Mouse (Mus musculus) liver, embryonic 14.5 days (tissue): ENCODE measurements around the gene Pvr. TPM values are rescaled to one million over a fixed set of nuclear protein-coding genes. Genes with fewer than 3 reads are reported as not detected.

Experiments
- ATAC-seq: fragments of 200-750 bp; cut with Nextera tagmentation; 2 replicates; pipeline ENCODE4 v1.8.0; 2017; ENCODE audit warnings: moderate number of reproducible peaks, mild to moderate bottlenecking, moderate library complexity; ENCODE audit not compliant: insufficient read depth
- DNase-seq, 3 experiments: peaks; one replicate each; pipeline ENCODE4 v3.0.0-alpha.2; 2012 to 2013; ENCODE audit warnings: low read depth in 3 of 3, low spot score in 3 of 3
- H3K27ac ChIP-seq: fragments of 300-500 bp; sonication (generic); 2 replicates; pipeline ENCODE4 v1.5.1; 2014; ENCODE audit warnings: moderate library complexity, mild to moderate bottlenecking, control low read depth, inconsistent platforms
- H3K27me3 ChIP-seq: fragments of 300-500 bp; sonication (generic); 2 replicates; pipeline ENCODE4 v1.6.1; 2014; ENCODE audit warnings: mild to moderate bottlenecking, low read length, moderate library complexity; ENCODE audit not compliant: control insufficient read depth, insufficient read depth
- H3K36me3 ChIP-seq: fragments of 300-500 bp; sonication (generic); replicated peaks from 2 replicates; pipeline ENCODE4 v1.6.1; 2014; ENCODE audit warnings: low read depth; ENCODE audit not compliant: control insufficient read depth, insufficient read depth
- H3K4me1 ChIP-seq, 2 experiments: fragments of 200-500 bp in 1 of 2; fragments of 300-500 bp in 1 of 2; sonication (generic) in 1 of 2; replicated peaks; 2 replicates each; pipeline ENCODE4 v1.6.1; 2012 to 2014; ENCODE audit warnings: antibody characterized with exemption in 1 of 2, inconsistent platforms in 1 of 2, low read length in 1 of 2; ENCODE audit not compliant: control insufficient read depth in 2 of 2, insufficient read depth in 2 of 2
- H3K4me2 ChIP-seq: fragments of 300-500 bp; sonication (generic); 2 replicates; pipeline ENCODE4 v1.6.1; 2014; ENCODE audit warnings: low read depth, mild to moderate bottlenecking, control low read depth, moderate library complexity
- H3K4me3 ChIP-seq, 2 experiments: fragments of 200-500 bp in 1 of 2; fragments of 300-500 bp in 1 of 2; sonication (generic) in 1 of 2; 2 replicates each; pipeline ENCODE4 v1.5.1; 2012 to 2014; ENCODE audit warnings: low read depth in 2 of 2, low read length in 2 of 2, mild to moderate bottlenecking in 2 of 2, control low read depth in 1 of 2, inconsistent platforms in 1 of 2, moderate library complexity in 1 of 2; ENCODE audit not compliant: insufficient read depth in 1 of 2
- H3K9ac ChIP-seq: fragments of 300-500 bp; sonication (generic); replicated peaks from 2 replicates; pipeline ENCODE4 v1.6.1; 2014; ENCODE audit warnings: mild to moderate bottlenecking, control low read depth, moderate library complexity
- H3K9me3 ChIP-seq: fragments of 300-500 bp; sonication (generic); 2 replicates; pipeline ENCODE4 v1.6.1; 2016; ENCODE audit warnings: low read length, mixed read lengths; ENCODE audit not compliant: control insufficient read depth
- CTCF ChIP-seq: IDR thresholded peaks from 2 replicates; pipeline ENCODE4 v1.5.1; 2016; ENCODE audit warnings: antibody characterized with exemption, low read depth, control low read depth
- EP300 ChIP-seq: IDR thresholded peaks from 2 replicates; pipeline ENCODE4 v1.6.1; 2016; ENCODE audit warnings: antibody characterized with exemption, low read depth
- WGBS: fragments of 180-500 bp; shearing (Covaris S2); extraction: QIAGEN DNeasy Blood & Tissue Kit; methylation state at CpG from one replicate; pipeline ENCODE4 v1.1.7; 2014; ENCODE audit not compliant: insufficient replicate concordance; 5-methylcytosine and 5-hydroxymethylcytosine counted together
- polyA plus RNA-seq, 2 experiments: library from polyadenylated mRNA; depleted of rRNA in 1 of 2; stranded (reverse) in 1 of 2; unstranded in 1 of 2; fragments of >200 nt; fragmentation: Nextera tagmentation in 1 of 2; extraction: Ambion mirVana in 1 of 2; gene quantifications; 2 replicates each; pipeline versions ENCODE4 v1.2.1 to v1.2.3; 2012 to 2014

The Pvr gene
- polyA plus RNA-seq, 2 experiments = 1.8 to 2.6 TPM

DNA sequence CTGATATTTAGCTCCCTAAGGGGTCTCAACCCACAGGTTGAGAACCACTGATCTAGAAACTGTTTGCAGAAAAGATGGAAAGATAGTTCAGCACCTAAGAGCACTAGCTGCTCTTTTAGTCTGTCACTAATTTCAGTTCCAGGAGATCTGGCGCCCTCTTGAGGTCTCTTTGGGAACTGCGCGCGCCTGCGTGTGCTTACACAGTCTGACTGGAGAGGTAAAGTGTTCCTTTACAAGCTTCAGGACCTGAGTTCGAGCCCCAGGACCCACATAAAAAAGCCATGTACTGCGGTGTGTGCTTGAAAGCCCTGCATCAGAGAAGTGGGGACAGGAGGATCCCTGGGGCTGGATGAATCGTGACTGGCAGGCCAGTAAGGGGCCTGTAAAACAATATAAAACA, 31.1 kb downstream of the Pvr start:
- no peaks in the 10 kb centered on the region for H3K4me1 ChIP-seq
- no peak for DNase-seq
- H3K27me3 ChIP-seq = no peaks in the 10 kb centered on the region
- no peak overlapping the region for H3K4me2 ChIP-seq
- TF ChIP-seq CTCF (peak; percentile 87), EP300 (no peak)
- H3K27ac ChIP-seq = no peak overlapping the region
- H3K36me3 ChIP-seq = no peaks in the 10 kb centered on the region
- H3K4me3 ChIP-seq = no peak overlapping the region
- no peaks in the 10 kb centered on the region for H3K9me3 ChIP-seq
- WGBS = 22% methylated on average over 8 of the region's 8 CpGs
- no peak for ATAC-seq
- H3K9ac ChIP-seq = no peak overlapping the region

DNA sequence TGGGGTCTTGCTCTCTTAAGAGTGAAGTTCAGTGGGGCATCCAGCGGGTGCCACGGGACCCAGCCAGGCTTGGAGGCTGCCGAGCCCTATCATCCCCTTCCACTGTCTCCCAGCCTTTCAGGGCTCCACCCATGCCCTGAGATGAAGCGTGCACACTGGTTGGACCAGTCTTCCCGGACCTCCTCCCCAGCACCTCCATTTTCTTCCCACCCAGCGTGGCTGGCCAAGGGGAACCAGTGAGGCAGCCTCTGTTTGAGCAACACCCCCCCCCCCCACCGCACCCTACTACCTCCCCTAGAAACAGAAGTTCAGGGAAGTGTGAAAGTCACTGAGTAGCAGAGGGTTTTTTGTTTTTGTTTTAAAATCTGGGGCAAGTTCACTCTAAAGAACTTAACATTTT, 33.1 kb downstream of the Pvr start, which contains the start of gene Ceacam19:
Gene Ceacam19, minus strand, starts transcription at position 117 of the 400 bp plus-strand sequence.
- Histone ChIP-seq H3K27me3 (no peaks in the 10 kb centered on the region), H3K4me3 (no peak within 1 kb of the TSS), H3K36me3 (no peaks in the 10 kb centered on the region), H3K27ac (no peak within 1 kb of the TSS), H3K4me2 (no peak within 1 kb of the TSS), H3K9ac (no peak within 1 kb of the TSS), H3K4me1 (no peaks in the 10 kb centered on the region), H3K9me3 (no peaks in the 10 kb centered on the region)
- 43% methylated on average over 7 of the region's 7 CpGs for WGBS
- TF ChIP-seq EP300 = no peak
- no peak for DNase-seq
- ATAC-seq = no peak

DNA sequence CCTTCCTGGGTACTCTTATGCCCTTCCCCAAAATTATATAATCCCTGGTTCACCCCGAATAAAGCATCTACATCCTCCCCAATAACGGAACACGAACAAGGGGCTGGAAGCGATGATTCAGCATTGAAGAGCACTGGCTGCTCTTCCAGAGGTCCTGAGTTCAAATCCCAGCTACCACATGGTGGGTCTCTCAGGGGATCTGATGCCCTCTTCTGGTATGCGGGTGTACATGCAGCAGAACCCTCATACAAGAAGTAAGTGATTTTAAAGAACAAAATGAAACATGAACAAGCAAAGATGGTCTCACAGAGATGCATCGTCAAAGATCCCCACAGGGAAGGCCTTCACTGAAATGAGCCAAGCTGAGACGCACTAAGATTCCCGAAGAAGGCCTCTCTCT, 40.2 kb downstream of the Pvr start:
- TF ChIP-seq EP300 (no peak), CTCF (peak; percentile 26)
- Histone ChIP-seq H3K36me3 (no peaks in the 10 kb centered on the region), H3K9ac (no peak overlapping the region), H3K4me2 (no peak overlapping the region), H3K4me1 (0 out of 4 replicates have a peak, but pooled peaks cover 0 to 3% of the 10 kb centered on the region in 2 experiments), H3K27me3 (no peaks in the 10 kb centered on the region), H3K9me3 (no peaks in the 10 kb centered on the region), H3K27ac (no peak overlapping the region), H3K4me3 (no peak overlapping the region)
- no peak for ATAC-seq
- 65% methylated on average over 8 of the region's 8 CpGs for WGBS
- no peak for DNase-seq

DNA sequence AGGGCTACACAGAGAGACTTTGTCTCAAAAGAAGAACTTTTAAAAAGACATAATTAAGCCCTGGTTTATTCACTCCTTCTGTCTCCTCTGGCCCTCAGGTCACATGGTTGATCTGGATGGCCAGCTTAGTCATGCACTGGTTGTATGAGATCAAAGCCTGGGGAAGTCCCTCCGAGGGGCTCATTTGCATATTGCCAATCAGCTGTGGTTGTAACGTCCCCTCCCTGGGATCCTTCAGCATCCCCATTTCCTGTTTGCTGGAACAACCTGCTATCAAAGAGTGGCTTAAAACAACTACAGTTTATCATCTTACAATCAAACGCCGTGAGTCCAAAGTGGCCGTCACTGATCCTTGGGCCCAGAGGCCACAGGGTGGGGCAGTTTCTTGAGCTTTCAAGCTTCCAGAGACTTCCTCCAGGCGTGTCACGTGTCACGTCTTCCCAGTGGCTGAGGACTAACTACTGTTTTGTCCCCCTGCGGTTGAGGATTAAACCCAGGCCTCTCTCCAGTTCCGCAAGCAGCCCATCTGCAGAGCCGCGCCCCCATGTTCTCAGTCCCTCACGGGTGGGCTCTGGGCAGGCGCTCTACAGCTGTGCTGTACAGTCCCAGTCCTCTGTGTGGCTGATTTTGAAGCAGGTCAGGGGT, 44.1 kb downstream of the Pvr start:
- Histone ChIP-seq H3K4me1 (peaks cover 0 to 3% of the 10 kb centered on the region in 2 experiments; a peak in 1 of 4 replicates), H3K9ac (no peak overlapping the region), H3K9me3 (no peaks in the 10 kb centered on the region), H3K27me3 (no peaks in the 10 kb centered on the region), H3K4me3 (no peak overlapping the region), H3K36me3 (no peaks in the 10 kb centered on the region), H3K4me2 (peak overlapping the region; percentile 13; the same call in 1 of the 2 replicates), H3K27ac (no peak overlapping the region)
- DNase-seq (peak in 1 of 3 experiments; percentile 36), ATAC-seq (peak; percentile 50; the same call in 1 of the 2 replicates)
- 17% methylated on average over 14 of the region's 14 CpGs for WGBS
- no peak for TF ChIP-seq CTCF
- TF ChIP-seq EP300 = no peak

DNA sequence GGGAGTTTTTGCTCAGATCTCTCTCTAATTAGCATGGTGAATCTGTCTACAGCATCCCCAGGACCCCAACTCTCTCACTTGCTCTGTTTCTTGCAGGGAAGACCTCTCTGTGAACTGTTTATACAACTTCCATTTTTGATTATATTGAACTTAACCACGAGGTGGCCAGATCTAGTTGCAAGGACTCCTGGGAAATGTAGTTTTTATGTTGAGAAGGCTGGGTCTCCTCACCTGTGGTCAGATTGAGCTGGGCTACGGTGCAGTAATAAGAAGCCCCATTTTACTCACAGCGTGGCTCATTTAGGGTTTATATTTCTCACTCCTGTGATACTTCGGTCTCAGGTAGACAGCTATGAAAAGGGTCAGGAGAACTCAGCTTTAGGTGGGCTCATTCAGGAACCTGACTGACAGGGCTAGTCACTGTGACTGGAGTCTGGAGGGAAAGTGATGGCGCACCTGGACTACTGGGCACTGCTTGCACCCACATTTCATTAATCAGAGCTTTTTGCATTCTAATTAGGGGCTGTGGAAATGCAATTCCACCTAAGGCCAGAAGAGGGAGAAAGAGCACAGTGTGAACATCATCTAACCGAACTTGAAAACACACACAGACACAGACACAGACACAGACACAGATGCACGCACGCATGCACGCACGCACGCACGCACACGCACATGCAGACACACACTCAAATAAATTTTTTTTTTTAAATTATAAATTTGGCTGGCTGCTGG, 44.8 kb downstream of the Pvr start:
- no peak overlapping the region for H3K27ac ChIP-seq

More for the DNA sequence above, 44.8 kb downstream of the Pvr start:
- Histone ChIP-seq H3K4me1 (peaks cover 0 to 5% of the 10 kb centered on the region in 2 experiments; a peak in 2 of 4 replicates), H3K36me3 (no peaks in the 10 kb centered on the region), H3K27me3 (no peaks in the 10 kb centered on the region), H3K4me2 (no peak overlapping the region), H3K9ac (no peak overlapping the region), H3K9me3 (no peaks in the 10 kb centered on the region), H3K4me3 (no peak overlapping the region)
- DNase-seq = no peak
- peak; percentile 77 for TF ChIP-seq CTCF
- TF ChIP-seq EP300 = no peak
- no peak; the same call in 1 of the 2 replicates for ATAC-seq
- 27% methylated on average over 13 of the region's 13 CpGs for WGBS
